Mouse (Mus musculus) lung, postnatal 0 days (tissue): ENCODE measurements around the gene Sypl.

ENCODE experiments used
- CTCF ChIP-seq: IDR thresholded peaks from 2 replicates; pipeline ENCODE4 v1.5.1; 2016; ENCODE audit warnings: antibody characterized with exemption, mild to moderate bottlenecking
- EP300 ChIP-seq: IDR thresholded peaks from 2 replicates; pipeline ENCODE4 v1.6.1; 2016; ENCODE audit warnings: antibody characterized with exemption, mild to moderate bottlenecking, control low read depth

GRCm38 (mm10) chr12:32957211-32957610 is 3.5 kb downstream of the Sypl start:
- TF ChIP-seq EP300 (no peak), CTCF (no peak)
